Mouse (Mus musculus) heart, embryonic 16.5 days (tissue): ENCODE measurements at regions not wholly inside any gene's neighbourhood (a gene's known extent, or its start where the extent isn't known, plus 50 kb on each side); places are given as distances from the start of the nearest gene placed in this dataset.

ENCODE experiments used
- ATAC-seq: fragments of 200-750 bp; cut with Nextera tagmentation; replicated peaks from 2 replicates; pipeline ENCODE4 v1.8.0; 2017; ENCODE audit warnings: moderate number of reproducible peaks; ENCODE audit not compliant: insufficient read depth, low FRiP score; ENCODE audit errors: extremely low read depth
- H3K27ac ChIP-seq: fragments of 300-500 bp; sonication (generic); 2 replicates; pipeline ENCODE4 v1.5.1; 2014; ENCODE audit warnings: mild to moderate bottlenecking, low read length, control low read depth, moderate library complexity
- H3K27me3 ChIP-seq: fragments of 300-500 bp; sonication (generic); 2 replicates; pipeline ENCODE4 v1.6.1; 2014; ENCODE audit warnings: low read length, mixed read lengths; ENCODE audit not compliant: control insufficient read depth, insufficient read depth
- H3K36me3 ChIP-seq: fragments of 300-500 bp; sonication (generic); 2 replicates; pipeline ENCODE4 v1.6.1; 2014; ENCODE audit not compliant: control insufficient read depth, insufficient read depth
- H3K4me1 ChIP-seq: fragments of 300-500 bp; sonication (generic); 2 replicates; pipeline ENCODE4 v1.6.1; 2014; ENCODE audit warnings: low read length, mixed read lengths; ENCODE audit not compliant: control insufficient read depth, insufficient read depth
- H3K4me2 ChIP-seq: fragments of 300-500 bp; sonication (generic); 2 replicates; pipeline ENCODE4 v1.6.1; 2014; ENCODE audit warnings: low read depth, mild to moderate bottlenecking, control low read depth, low read length
- H3K4me3 ChIP-seq: fragments of 300-500 bp; sonication (generic); 2 replicates; pipeline ENCODE4 v1.5.1; 2014; ENCODE audit warnings: mild to moderate bottlenecking, control low read depth, low read length
- H3K9ac ChIP-seq: fragments of 300-500 bp; sonication (generic); 2 replicates; pipeline ENCODE4 v1.6.1; 2014; ENCODE audit warnings: low read length, control low read depth
- H3K9me3 ChIP-seq: fragments of 300-500 bp; sonication (generic); replicated peaks from 2 replicates; pipeline ENCODE4 v1.6.1; 2016; ENCODE audit warnings: low read length; ENCODE audit not compliant: control insufficient read depth
- WGBS: fragments of 180-500 bp; shearing (Covaris S2); extraction: QIAGEN DNeasy Blood & Tissue Kit; methylation state at CpG from one replicate; pipeline ENCODE4 v1.1.7; 2014; 5-methylcytosine and 5-hydroxymethylcytosine counted together

DNA sequence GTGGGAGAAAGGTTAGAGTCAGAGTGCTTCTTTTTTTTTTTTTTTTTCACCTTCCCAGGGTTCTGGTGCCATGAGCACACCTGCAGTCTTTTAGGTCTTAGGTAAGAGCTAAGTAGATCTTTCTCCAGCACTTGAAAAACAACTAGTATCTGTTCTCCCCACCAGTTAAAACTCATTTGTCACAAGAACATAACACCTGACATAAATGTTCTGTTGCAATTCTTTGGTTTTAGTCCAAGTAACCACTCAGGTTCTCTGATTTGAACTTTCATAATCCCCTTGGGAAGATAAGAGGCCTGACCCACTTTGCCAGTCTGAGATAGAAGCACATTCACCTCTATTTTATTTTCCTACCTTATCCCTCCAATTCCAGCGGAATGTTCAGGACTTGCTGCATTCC, 225.5 kb upstream of the Zpld1 start:
- no peaks in the 10 kb centered on the region for H3K9me3 ChIP-seq
- H3K9ac ChIP-seq: no peak overlapping the region
- no peak overlapping the region for H3K4me2 ChIP-seq
- no peak overlapping the region for H3K27ac ChIP-seq
- H3K36me3 ChIP-seq: no peaks in the 10 kb centered on the region
- 73% methylated on average over 1 of the region's 1 CpGs for WGBS
- H3K27me3 ChIP-seq: no peaks in the 10 kb centered on the region
- H3K4me1 ChIP-seq: no peaks in the 10 kb centered on the region
- no peak overlapping the region for H3K4me3 ChIP-seq
- no peak for ATAC-seq

DNA sequence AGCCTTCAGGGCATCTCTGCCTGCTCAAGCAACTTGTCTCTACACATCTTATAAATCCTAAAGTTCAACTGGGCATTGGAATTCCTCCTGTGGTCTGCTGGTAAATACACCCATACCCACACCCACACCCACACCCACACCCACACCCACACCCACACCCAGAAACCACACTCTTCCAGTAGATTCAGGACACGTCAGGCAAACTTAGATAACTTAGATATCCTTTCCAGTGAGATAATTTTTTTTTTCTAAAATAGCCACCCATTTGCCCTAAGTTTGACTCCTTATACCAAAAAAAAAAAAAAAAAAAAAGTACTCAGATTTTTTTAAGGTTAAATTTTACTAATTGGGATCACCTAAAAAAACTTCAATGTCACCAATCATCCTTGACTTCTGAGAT, 224.5 kb upstream of the Zpld1 start:
- Histone ChIP-seq H3K27me3 (no peaks in the 10 kb centered on the region), H3K27ac (no peak overlapping the region), H3K4me2 (no peak overlapping the region), H3K9ac (no peak overlapping the region), H3K9me3 (no peaks in the 10 kb centered on the region), H3K36me3 (no peaks in the 10 kb centered on the region), H3K4me3 (no peak overlapping the region), H3K4me1 (no peaks in the 10 kb centered on the region)
- WGBS: 75% methylated on average over 1 of the region's 1 CpGs
- ATAC-seq: no peak

DNA sequence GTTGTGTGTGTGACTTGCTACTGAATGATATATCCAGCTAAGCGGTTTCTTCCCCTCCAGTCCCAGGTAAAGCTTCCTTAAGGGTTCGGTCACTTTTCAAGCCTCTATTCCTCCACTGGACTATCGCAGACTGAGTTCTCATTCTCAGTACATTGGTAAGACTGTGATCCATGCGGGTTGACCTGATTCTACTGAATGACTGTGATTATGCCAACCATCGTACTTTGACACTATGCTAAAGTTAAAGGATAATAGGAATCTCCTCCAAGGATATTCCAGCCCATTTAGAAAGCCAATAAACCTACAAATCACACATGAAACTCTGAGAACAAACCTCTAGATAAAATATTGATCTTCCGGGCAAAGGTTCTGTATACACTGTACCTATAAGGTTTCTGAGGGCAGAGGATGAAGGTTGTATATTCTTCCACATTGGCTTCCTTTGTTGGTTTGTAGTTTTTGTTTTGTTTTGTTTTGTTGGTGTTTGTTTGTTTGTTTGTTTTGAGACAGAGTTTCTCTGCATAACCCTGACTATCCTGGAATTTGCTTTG, 223.7 kb upstream of the Zpld1 start:
- Histone ChIP-seq H3K4me3 (no peak overlapping the region), H3K36me3 (no peaks in the 10 kb centered on the region), H3K4me2 (no peak overlapping the region), H3K9ac (no peak overlapping the region), H3K9me3 (no peaks in the 10 kb centered on the region), H3K27ac (no peak overlapping the region), H3K27me3 (no peaks in the 10 kb centered on the region), H3K4me1 (no peaks in the 10 kb centered on the region)
- WGBS: 93% methylated on average over 6 of the region's 6 CpGs
- ATAC-seq: no peak

DNA sequence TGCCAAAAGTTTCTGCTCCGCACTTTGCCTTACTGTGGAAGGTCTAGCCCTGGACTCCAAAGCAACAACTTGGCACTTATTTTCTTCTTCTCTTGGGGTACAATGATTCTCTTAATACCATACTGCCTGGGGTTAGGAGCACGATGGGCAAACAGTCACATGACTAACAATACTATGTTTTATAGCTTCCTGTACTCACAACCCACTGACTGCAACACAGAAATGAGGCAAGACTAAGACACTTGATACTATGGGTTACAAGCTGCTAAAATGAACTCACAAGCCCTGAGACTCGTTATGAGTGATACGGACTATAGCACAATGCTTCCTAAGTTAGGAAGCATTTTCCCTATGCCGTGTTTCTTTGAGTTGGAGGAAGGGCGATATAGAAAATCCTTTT, 222.3 kb upstream of the Zpld1 start:
- WGBS: 79% methylated on average over 6 of the region's 6 CpGs

DNA sequence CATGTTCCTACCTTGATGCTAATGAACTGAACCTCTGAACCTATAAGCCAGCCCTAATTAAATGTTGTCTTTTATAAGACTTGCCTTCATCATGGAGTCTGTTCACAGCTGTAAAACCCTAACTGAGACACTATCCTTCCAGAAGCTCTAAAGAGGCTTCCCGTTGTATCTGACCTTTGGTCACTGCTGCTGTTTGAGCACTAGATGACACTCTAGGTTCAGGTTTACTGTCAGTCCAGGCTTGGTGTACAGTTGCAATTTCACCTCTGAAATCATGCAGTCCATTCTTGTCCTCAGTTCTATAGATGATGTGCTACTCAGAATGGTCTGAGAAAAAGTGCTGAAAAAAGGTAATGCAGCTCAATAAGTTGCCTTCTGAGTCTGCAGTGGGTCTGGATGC, 221.9 kb upstream of the Zpld1 start:
- Histone ChIP-seq H3K4me1 (no peaks in the 10 kb centered on the region), H3K4me2 (no peak overlapping the region), H3K4me3 (no peak overlapping the region), H3K27me3 (no peaks in the 10 kb centered on the region), H3K27ac (no peak overlapping the region), H3K36me3 (no peaks in the 10 kb centered on the region), H3K9ac (no peak overlapping the region), H3K9me3 (no peaks in the 10 kb centered on the region)
- no peak for ATAC-seq
- 53% methylated on average over 1 of the region's 1 CpGs for WGBS

More for the DNA sequence above, 222.3 kb upstream of the Zpld1 start:
- H3K4me3 ChIP-seq: no peak overlapping the region
- H3K4me1 ChIP-seq: no peaks in the 10 kb centered on the region
- ATAC-seq: no peak
- no peak overlapping the region for H3K9ac ChIP-seq
- H3K9me3 ChIP-seq: no peaks in the 10 kb centered on the region
- no peak overlapping the region for H3K27ac ChIP-seq
- no peaks in the 10 kb centered on the region for H3K27me3 ChIP-seq
- no peak overlapping the region for H3K4me2 ChIP-seq
- no peaks in the 10 kb centered on the region for H3K36me3 ChIP-seq

DNA sequence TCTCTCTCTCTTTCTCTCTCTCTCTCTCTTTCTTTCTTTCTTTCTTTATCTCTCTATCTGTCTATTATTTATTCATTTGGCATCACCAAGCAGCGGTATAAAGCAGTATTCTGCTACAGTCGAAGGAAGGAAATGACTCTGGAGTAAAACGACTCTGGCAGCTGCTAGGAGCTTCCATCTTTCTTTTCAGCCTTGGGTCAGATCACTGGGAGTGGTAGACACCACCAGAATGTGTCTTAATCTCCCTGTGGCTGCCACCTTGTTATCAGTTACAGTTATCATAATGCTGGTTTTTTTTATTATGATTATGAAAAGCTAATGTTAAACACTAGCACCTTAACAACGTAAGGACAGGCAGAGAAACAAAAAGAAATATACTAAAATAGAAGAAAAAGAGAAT, 219.2 kb upstream of the Zpld1 start:
- WGBS: 74% methylated on average over 4 of the region's 4 CpGs
- Histone ChIP-seq H3K4me3 (no peak overlapping the region), H3K27ac (no peak overlapping the region), H3K4me2 (no peak overlapping the region), H3K9me3 (no peaks in the 10 kb centered on the region), H3K9ac (no peak overlapping the region), H3K4me1 (no peaks in the 10 kb centered on the region), H3K36me3 (no peaks in the 10 kb centered on the region), H3K27me3 (no peaks in the 10 kb centered on the region)
- no peak for ATAC-seq

DNA sequence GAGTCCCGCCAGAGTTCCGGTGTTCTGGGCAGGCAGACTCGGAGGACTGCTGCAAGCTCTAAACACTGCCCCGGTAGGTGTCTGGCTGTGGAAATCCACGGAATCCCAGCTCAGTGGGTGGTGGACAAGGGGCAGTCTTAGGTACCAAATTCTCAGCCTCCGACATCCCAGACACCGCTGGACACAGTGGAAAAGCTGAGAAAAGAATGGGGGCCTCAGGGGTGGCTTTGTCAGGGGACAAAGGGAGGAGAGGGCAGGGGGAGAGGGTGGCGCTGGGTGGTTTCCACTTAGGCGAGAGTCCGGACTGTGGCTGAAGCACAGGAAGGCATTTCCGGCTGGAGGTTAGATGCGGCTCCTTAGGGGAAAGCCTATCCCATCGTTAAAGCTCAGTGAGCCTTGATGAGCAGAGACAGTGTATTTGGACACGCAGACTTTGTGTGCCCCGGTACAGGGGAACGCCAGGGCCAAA, 217.5 kb upstream of the Zpld1 start:
- Histone ChIP-seq H3K36me3 (no peaks in the 10 kb centered on the region), H3K4me3 (no peak overlapping the region), H3K9me3 (no peaks in the 10 kb centered on the region), H3K27ac (no peak overlapping the region), H3K4me1 (no peaks in the 10 kb centered on the region), H3K4me2 (peak overlapping the region; percentile 23; the same call in 1 of the 2 replicates), H3K9ac (no peak overlapping the region), H3K27me3 (no peaks in the 10 kb centered on the region)
- no peak for ATAC-seq
- 63% methylated on average over 16 of the region's 16 CpGs for WGBS

DNA sequence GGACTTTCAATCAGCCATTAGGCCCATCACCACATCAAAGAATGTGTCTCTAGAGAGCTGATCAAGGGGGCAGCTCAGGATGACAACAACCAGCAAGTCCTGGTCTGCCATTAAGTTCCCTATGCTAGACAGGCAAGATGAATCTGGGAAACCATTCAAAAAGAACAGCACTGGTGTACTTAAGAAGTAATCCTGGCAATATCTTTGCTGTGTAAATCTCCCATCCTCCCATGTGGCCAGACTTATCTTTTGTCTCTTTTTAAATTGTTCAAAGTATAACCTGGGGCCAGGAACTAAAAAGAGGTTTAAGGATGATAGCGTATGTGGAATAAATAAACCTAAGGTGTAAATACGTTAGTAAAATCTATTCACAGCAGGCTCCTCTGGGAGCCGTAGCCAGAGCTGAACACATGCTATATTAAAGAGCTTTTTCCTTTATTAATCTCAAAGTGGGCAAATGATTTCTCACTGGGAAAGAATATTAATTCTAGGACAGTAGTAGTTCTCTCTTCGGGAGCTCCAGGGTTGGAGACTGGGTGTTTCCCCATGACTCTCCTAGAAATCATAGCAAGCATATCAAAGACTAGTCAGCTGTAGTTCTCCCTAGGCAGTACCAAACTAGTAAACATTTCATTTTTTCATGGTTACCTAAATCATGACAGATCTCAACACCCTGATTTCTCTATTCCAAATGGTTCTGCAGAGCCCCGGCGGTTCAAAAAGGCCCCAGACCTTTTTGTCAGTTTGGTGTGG, 216.8 kb upstream of the Zpld1 start:
- H3K9me3 ChIP-seq: no peaks in the 10 kb centered on the region
- no peak overlapping the region for H3K4me2 ChIP-seq
- no peaks in the 10 kb centered on the region for H3K27me3 ChIP-seq
- ATAC-seq: no peak
- no peaks in the 10 kb centered on the region for H3K4me1 ChIP-seq
- H3K9ac ChIP-seq: no peak overlapping the region
- H3K27ac ChIP-seq: no peak overlapping the region
- H3K36me3 ChIP-seq: no peaks in the 10 kb centered on the region
- 89% methylated on average over 6 of the region's 6 CpGs for WGBS
- H3K4me3 ChIP-seq: no peak overlapping the region

DNA sequence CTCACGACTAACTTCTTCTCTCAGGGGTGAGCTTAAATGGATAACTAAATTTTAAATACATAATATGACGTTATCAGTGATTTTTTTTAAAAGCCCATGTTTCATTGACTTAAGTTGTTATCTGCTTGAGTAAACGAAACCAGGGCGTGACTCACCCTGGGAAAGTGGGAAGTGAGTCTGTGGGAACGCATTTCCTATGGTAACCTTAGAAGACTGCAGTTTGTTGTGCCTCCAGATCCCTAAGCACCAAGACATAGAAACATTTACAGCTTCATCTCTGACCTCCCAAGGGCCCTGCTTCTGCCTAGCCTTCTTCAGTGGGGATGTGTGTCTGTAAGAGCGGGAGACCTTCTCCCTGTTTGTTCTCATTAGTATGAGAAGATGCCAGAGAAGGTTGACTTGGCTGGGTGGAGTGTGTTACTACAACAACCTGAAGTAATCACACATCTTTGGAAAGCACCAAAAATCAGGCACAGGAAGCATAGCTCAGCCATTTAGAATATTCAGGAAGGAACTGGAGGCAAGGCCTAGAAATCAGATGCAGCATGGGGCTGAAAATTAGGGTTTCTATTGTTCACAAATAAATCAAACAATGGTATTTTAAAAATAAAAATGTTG, 207.1 kb upstream of the Zpld1 start:
- Histone ChIP-seq H3K36me3 (no peaks in the 10 kb centered on the region), H3K9ac (no peak overlapping the region), H3K4me3 (no peak overlapping the region), H3K4me2 (no peak overlapping the region), H3K4me1 (no peaks in the 10 kb centered on the region), H3K9me3 (no peaks in the 10 kb centered on the region), H3K27ac (0 out of 2 replicates have a peak overlapping the region, but pooled peaks have one; percentile 19), H3K27me3 (no peaks in the 10 kb centered on the region)
- ATAC-seq: no peak
- WGBS: 42% methylated on average over 6 of the region's 6 CpGs
